Mouse (Mus musculus) c-Kit-positive CD71-negative TER-119-negative erythroid progenitor cells, embryonic 14.5 days (primary cell): ENCODE data around the gene Galnt16.

Source experiments
- DNase-seq: peaks from one replicate; pipeline ENCODE4 v3.0.0-alpha.2; 2013; ENCODE audit warnings: low read depth

Gene Galnt16

DNA sequence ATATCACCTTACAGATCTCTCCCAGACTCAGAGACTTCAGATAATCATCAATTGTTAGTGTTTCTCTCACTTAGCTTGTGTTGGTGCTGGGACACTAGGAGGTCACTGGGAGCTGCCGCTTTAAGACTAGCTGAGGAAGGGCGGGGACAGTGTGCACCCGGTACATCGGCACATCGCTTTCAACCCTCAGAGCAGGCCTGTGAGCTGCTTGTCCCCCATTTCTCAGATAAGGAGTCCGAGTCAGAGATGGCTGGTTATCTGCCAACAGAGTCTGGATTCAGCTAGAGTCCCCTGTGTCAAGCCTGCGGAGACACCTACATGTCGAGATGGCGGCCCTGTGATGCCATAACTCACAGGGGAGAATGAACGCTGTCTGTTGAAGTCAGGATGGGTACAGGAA, 13.5 kb downstream of the Galnt16 start:
- DNase-seq, result no peak

DNA sequence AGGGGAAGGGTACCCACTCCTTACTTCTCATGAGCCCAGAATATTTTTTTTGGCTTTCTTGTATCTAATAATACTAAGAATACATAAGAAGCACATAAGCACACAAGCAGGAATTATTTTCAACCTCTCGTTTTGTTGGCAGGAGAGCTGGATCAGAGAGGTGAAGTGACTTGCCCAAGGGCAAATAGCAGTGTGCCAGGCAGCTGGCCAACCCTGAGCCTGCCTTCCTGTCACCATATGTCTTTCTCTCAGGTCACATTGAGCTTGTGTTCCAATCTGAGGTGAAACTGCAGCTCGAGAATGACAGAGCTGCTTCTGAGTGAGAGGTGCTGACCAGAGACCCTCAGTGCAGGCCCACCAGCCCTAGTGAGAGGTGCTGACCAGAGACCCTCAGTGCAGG, 15.8 kb downstream of the Galnt16 start:
- no peak for DNase-seq

DNA sequence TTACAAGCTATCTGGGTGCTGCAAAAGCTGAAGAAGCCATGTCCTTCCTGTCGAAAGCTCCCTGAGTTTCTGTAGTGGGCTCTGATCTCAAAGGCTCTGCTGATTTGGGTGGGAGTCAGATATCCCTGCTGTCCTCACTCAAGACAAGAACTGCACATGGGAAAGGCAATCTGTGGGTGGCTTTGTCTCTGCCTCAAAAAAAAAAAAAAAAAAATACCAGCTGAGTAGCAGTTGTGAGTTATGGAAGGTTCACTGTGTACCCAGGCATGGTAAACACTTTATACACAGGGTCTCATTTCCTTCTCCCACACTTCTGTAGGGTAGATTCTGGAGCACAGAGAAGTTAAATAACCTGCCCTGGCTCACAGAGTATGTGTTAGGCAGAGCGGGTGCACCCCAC, 19.2 kb downstream of the Galnt16 start:
- DNase-seq, result no peak

DNA sequence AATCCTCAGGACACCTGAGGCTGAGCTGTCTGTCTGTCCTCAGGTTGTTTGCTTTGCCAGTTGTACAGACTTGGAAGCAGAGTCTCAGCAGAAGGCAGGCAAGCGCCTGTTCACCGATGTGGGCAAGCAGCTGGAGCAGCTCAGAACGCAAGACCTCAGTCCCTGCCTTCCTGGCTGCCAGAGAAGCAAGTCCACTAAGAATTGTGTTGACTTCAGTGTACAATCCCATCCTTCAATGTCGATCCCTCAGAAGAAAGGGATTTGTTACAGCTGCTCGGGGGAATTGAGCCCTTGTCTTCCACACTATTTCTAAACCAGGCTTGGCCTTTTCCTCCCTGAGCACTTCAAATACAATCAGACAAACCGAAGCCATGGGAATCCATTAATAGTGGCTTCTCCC, 20.2 kb downstream of the Galnt16 start:
- DNase-seq, result no peak

DNA sequence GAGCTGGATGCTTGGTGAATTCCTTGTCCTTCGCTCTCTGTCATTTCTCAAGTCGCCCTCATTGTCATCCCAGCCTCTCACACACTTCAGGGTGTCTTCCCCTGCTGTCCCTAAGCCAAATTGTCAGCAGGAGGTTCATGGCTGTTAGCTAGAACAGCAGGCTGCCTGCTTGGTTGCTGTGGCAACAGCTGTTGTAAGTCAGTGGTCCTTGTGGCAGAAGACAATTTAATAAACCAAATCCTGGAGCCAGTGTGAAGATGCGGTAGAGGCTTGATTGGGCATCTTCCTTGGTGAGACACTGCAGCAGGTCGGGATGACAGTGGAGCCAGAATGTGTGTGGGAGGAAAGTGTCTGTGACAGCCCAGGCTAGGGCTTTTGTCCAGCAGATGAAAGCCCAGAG, 27.2 kb downstream of the Galnt16 start:
- DNase-seq, result no peak

DNA sequence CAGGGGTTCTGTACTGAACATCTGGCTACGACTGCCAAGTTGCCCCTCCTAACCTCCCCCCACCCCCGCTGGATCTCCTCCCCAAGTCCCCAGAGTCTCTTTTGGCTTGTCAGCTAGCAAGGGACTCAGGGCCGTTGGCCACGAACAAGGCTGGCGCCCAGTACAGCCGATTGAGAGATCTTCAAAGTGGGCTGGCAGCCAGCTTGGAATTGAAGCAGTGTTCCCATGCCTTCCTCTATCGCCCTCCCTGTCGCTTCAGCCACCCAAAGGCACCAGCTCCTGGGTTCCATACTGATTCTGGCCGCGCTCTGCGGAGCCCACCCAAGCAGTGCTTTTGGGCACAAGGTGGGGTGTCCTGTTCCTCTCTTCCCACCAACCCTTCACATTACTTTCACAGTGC, 31.6 kb downstream of the Galnt16 start:
- no peak for DNase-seq

DNA sequence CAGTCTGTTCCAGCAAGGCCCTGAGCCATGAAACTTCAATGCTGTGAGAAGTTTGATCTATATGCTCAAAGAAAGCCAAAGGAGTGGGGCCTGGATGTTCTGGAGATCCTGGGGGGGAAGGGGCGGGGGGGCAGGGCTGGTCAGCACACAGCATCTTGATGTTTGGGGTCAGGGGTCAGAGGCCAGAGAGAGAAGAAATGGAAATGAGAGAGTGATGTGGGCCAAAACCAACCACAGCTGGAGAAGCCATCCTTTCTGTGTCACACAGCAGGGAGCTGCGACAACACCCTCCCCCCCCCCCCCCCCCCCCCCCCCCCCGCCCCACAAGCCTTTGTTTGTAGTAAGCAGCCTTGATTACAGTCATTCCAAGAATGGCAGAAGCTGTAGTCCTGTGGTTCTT, 35.1 kb downstream of the Galnt16 start:
- DNase-seq, result no peak

DNA sequence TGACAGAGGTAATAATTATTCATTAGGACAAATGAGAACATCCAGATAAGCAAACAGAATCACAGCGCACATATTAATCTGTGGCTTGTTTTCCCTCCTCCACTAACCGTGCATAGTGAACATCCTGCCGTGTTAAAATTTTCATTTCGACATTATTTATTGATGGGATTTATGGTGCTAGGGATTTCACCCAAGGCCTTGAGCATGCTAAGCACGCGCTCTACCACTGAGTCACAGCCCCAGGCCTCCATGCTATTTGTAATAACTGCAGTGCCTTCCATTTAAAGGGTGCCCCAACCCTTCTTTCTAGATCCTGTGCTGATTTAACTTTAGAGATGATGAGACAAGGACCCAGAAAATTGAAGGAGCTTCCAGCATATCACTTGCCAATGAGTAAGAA, 36.2 kb downstream of the Galnt16 start:
- no peak for DNase-seq

DNA sequence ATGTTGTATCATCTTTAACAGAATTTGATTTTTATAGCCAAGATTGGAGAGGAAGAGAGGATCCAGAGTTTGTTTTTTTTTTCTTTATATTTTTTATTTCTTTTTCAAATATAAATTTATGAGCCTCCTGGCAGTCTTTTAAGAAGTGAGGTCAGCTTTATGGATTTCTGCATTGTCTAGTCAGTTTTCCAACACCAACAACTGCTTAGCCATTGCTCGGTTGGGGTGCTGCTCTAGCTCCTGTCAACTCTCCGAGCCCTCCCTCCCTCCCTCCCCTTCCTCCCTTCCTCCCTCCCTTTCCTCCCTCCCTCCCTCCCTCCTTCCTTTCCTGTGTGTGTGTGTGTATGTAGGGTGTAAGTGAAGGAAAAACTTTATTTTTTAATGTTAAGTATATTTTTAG, 43.8 kb downstream of the Galnt16 start:
- DNase-seq, result no peak

DNA sequence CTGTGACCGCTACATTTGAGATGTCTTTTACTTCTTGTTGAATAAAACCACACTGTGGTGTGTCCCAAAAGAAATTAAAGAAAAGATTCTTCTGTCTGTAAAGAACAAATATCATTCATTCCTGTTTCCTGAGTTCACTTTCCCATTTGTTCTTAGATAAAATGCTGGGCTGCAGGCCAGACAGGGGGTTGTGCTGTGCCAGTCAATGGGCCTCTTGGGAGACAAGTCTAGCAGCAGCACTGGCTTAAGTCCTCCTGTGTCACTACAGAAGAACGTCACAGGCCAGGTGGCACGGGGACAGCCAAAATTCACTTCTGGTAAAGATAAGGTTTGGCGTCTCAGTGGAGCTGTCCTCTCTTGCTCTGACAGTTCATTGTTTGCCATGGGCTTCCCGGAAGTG, 44.7 kb downstream of the Galnt16 start:
- no peak for DNase-seq

DNA sequence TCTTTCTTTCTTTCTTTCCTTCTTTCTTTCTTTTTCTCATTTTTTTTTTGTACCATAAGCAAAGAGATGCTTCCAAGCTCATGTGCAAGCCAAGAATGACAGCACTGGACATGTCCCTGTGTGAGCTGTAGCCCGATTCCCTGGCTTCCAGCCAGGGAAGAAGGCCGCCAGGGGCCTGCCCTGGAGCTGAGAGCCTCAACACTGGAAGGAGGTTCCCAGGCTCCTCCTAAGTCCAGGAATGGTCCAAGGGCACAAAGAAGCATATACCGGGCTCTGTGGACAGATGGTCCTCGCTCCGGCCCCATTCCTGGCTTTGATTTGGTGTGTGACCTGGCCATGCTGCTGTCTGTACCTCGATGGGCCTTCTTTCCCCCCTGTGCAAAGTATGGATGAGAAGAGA, 46.9 kb downstream of the Galnt16 start:
- no peak for DNase-seq

DNA sequence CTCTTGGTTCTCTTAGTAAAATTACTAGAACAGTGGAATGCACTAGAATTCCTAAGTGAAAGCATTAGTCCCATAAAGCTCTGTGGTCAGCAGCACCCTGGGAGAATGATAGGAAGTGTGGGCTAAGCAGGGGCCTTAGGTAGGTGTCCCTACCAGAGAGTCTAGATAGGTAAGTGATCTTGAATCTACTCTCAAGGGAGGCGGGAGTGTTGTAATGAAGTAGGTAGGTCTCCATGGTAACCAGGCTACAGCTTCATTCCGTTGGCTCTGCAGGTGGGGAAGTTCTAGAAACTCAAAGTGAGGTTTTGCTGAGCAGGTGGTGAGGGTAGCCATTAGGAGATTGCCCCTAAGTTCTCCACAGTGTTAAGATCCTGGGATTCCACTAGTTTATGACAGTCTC, 47.7 kb downstream of the Galnt16 start:
- no peak for DNase-seq

DNA sequence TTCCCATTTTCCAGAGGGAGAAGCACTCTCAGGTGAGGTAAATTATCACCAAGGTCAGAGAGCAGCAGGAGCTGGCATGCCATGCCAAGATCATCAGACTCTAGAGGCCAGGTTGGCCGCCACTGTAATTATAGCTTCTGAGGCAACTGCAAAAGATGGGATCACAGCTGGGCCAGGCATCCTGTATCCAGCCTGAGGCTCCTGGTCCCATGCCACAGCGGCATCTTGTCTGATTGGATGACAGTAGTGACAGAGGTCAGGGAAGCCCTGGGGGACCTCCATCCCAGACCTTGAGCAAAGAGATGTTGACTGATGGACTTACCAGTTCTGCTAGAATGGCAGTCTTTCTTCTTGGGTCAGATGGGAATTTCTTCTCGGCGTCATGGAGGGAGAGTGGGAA, 48.4 kb downstream of the Galnt16 start:
- DNase-seq, result no peak

DNA sequence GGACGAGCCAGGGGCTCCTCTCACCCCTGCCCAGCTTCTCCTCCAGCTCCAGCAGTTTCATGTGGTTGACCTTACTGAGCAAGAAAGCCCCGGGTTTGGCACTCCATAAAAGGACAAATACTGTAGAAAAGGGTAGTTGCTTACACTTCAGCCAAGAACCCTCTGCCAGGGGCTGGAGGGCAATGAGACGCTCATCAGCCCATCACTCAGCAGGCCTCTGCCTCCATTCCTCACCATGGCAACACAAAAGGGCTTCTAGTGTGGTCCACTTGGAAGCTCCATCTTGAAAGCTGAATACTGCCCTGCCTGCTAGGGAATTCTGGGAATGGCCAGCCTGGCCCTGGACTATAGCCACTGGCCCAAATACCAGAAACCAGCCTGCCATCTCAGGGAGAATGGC, 49.3 kb downstream of the Galnt16 start:
- no peak for DNase-seq

DNA sequence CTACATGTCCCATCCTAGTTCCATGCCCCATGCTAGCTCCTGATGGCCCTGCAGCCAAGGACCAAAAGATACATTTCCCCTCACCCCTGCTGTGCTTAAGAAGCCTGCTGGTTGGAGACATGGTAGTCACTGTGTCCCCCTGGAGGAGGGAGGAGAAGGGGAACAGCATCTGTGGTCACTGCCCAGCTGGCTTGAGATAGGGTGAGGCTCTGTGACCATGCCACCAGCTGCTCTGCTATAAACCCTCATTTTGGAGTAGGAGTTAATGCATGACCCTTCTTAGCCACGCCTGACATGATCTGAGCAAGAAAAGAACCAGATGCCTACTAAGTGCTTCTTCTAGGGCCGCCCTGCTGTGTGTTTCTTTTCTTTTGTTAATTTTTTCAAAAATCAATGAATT, 51.5 kb downstream of the Galnt16 start:
- DNase-seq, result no peak

DNA sequence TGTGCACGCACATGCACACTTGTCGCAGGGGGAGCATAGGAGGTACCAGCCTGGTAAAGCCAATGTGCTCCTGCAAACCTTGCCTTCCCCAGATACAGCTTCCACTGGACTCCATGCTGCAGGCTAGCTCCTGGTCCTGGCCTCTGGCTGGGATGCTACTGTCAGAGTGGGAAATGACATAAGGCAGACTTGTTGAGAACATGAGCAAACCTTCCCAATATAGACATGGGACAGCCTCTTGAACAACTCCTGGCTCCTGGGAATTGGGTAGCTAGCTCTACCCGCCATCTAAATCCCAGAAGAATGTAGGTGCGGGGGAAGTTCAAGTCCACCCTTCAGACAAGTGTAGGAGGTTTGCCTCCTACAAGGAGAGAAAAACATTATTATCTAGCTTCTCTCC, 56.2 kb downstream of the Galnt16 start:
- DNase-seq, result no peak

DNA sequence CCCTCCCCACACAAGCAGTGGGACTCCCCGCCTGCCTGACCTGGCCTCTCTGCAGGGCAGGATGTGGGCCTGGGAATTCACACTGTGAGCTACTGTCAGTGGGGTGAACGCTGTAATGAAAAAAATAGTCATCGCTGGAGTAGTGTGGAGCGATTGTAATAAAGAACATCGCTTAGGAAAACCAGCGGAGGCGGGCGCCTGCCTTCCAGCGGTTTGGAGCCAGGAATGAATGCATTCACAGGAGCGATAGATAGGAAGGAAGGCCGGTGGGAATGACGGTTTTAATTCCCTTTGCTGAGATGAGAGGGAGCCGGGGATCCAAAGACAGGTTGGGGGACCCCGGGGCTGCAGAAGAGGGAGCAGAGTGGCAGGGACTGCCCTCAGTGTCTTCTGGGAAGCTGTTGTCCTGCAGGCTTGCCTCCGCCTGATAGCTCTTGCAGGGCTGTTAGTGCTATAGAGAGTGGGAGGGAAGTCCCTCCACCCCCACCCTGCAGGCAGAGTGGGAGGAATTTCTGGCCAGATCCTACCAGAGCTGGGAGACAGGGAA, 56.8 kb downstream of the Galnt16 start:
- DNase-seq, result no peak

DNA sequence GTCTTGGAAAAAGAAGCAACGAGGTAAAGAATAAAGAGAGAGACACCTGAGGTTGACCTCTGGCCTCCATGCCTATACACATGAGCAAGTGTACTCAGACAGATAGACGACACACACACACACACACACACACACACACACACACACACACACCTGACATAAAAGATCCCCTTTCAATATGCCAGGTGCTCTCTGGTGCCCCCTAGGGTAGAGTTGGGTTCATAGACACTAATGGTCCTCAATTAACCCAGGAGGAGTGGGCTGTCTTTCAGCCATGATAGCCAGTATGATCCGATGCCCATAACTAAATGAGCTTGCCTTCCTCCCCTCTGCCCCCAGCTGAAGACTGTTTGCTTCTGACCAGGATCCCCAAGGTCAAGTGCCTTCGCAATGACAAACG, 59.0 kb downstream of the Galnt16 start:
- DNase-seq, result peak; percentile 29

DNA sequence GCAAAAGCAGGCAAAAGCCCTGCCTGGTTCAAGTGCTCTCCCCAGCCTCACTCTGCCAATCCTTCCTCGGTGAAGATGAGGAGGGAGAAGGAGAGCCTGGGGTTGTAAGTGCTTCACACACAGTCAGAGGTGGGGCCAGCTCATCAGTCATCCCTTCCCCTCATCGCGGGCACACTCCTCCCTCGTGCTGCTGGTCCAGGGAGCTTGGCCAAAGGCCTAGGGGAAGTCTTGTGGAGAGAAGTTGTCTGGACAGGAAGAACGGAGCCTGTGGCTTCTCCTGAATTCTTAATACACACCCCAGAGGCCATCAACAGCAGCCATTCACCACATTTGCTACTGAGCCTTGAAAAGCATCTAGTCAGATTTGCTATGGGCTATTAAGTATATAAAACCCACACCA, 63.3 kb downstream of the Galnt16 start:
- DNase-seq, result no peak

DNA sequence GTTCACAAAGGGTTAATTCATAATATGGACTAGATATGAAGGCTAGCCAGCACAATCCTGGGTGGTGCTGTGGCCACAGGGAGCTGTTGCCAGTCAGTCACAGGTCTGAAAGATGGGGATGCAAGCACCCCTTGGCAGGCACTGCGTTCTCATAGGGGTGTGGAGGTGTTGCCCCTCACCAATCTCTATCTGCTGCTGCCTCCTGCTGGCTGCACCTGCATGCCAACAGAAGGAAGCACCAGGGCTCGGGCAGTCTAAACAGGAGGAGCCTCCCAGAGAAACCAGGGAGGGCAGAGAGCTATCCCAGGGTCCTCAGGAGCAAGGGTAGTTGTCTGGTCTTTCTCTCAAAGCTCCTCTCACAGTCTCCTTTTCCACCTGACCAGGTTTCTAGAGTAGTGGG, 66.9 kb downstream of the Galnt16 start:
- no peak for DNase-seq

DNA sequence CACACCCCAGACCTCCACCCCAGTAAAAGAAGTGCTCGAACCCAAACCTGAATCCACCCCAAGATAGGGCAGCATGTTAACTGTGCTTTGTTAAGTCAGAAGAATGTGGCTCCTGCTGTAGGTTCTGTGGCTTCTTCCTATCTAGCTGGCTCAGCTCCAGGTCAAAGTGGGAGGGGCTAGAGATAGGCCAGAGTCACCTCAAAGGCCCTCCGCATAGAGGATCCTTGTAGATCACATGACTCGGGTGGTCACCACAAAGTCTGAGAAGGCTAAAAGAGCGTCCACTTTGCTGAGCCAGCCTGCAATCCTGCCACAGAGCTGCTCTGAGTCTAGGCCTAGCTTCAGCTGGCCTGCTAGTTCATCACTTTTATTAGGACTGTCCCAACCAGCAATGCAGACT, 76.1 kb downstream of the Galnt16 start:
- DNase-seq, result no peak

DNA sequence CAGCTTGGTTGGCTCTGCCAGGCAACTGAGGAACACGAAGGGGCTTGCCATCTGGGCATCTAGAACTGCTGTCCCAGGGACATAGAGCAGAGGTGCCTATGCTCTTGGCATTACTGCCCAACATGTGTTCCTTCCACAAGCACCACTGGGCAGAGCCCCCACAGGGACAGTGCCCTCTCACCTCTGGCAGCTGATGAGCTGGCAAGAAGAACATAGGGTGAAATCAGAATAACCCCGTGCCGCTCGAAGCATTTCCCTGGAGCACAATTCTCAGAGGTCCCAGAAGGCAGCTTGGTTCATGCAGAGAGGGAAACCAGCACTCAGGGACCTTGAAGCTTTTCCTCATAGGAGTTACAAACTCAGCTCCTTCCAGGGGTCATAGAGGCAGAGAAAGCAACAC, 76.7 kb downstream of the Galnt16 start:
- DNase-seq, result no peak

DNA sequence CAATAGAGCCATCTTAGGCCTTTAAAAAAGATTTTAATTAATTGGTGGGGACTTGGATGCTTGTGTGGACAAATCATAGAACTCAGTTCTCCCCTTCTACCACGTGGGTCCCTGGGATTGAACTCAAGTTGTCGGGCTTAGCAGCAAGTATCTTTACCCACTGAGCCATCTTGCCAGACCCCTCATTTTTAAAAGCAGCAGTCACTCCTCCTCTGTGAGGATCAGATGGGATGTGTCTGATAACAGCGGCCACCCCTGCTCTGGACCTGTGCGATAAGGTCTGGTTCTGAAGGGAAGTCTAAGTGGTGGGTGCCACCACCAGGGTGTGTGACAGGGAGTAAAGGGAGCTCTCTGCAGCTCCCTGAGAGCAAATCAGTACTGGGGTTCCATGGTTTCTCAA, 77.5 kb downstream of the Galnt16 start:
- DNase-seq, result no peak

DNA sequence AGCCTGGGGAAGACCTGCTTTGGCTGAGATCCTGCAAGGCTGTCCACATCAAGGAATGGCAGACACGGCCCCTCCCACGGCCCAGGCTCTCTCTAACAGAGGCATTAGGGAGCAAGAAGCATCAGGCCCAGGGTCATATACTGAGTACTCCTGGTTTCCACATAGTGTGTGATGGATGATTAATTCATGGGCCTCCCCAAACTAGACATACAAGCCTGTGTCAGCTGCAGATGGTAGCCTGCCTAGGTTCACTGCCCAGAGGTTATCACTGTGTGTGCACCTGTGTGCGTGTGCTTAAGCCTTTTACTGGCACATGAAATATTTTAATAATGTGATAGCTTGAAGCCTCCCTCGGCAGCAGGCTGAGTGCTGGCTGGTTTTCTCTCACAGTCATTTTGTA, 77.9 kb downstream of the Galnt16 start:
- no peak for DNase-seq

DNA sequence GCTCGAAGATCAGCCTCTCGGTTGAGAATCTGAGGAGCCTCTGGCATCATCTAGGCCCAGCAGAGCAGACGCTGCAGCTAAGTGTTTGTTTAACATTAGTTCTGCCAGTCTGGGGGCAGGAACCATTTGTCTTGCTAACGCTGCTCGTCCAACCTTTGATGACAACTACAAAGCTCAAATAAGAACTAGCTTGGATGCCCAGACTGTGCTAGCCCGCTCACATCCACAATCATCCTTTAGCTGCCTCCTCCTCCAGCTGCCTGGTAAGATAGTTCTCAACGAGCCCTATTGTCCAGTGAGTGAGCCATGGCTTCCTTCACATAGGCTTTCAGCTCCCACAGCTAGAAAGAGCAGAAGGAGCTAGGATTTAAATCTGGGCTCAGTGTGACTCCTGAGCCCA, 80.2 kb downstream of the Galnt16 start:
- no peak for DNase-seq
